Mouse (Mus musculus) lung, embryonic 15.5 days (tissue): ENCODE results near the gene Plxnb3. TPM values are rescaled to one million over a fixed set of nuclear protein-coding genes. Genes with fewer than 3 reads are reported as not detected.

Experiments used
- ATAC-seq: fragments of 200-750 bp; cut with Nextera tagmentation; 2 replicates; pipeline ENCODE4 v1.8.0; 2017; ENCODE audit warnings: moderate number of reproducible peaks, borderline replicate concordance; ENCODE audit not compliant: low FRiP score, low TSS enrichment; ENCODE audit errors: extremely low read depth
- H3K27ac ChIP-seq: fragments of 300-500 bp; sonication (generic); 2 replicates; pipeline ENCODE4 v1.5.1; 2015; ENCODE audit warnings: moderate library complexity, mild to moderate bottlenecking, inconsistent platforms
- H3K27me3 ChIP-seq: fragments of 300-500 bp; sonication (generic); 2 replicates; pipeline ENCODE4 v1.6.1; 2015; ENCODE audit warnings: inconsistent platforms
- H3K36me3 ChIP-seq: fragments of 300-500 bp; sonication (generic); 2 replicates; pipeline ENCODE4 v1.6.1; 2015; ENCODE audit warnings: inconsistent platforms
- H3K4me1 ChIP-seq: fragments of 300-500 bp; sonication (generic); 2 replicates; pipeline ENCODE4 v1.6.1; 2015; ENCODE audit warnings: inconsistent platforms
- H3K4me2 ChIP-seq: fragments of 300-500 bp; sonication (generic); 2 replicates; pipeline ENCODE4 v1.6.1; 2015; ENCODE audit warnings: inconsistent platforms, mild to moderate bottlenecking, moderate library complexity
- H3K4me3 ChIP-seq: fragments of 300-500 bp; sonication (generic); 2 replicates; pipeline ENCODE4 v1.5.1; 2015; ENCODE audit warnings: mild to moderate bottlenecking, inconsistent platforms
- H3K9ac ChIP-seq: fragments of 300-500 bp; sonication (generic); 2 replicates; pipeline ENCODE4 v1.6.1; 2015; ENCODE audit warnings: inconsistent platforms
- H3K9me3 ChIP-seq: fragments of 300-500 bp; sonication (generic); 2 replicates; pipeline ENCODE4 v1.6.1; 2016; ENCODE audit warnings: inconsistent platforms
- WGBS: fragments of 180-500 bp; shearing (Covaris S2); methylation state at CpG from one replicate; pipeline ENCODE4 v1.1.7; 2015; 5-methylcytosine and 5-hydroxymethylcytosine counted together
- polyA plus RNA-seq: library from polyadenylated mRNA; unstranded; fragments of >200 nt; fragmentation: Nextera tagmentation; extraction: Ambion mirVana; gene quantifications from 2 replicates; pipeline ENCODE4 v1.2.1, GENCODE M21; 2015

Plxnb3 gene
- polyA plus RNA-seq, 1 experiment from 2014 or later, result 0.30 TPM

DNA sequence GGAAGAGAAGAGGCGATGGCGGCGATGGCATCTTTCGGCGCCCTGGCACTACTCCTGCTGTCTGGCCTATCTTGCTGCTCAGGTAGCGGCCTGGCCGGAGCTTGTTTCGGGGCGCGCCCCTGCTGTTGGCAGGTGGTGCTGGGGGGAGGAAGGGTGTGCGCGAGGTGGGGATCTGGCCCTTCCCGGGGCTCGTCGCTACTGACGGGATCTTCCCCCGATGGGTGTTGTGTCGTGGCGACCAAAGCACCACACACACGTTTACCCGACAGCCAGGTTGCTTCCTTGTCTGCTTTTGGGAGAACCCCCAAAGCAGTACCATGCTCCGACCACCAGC lies 30.3 kb downstream of the Plxnb3 start:
- Histone ChIP-seq H3K4me1 (peaks cover 15% of the 10 kb centered on the region), H3K4me3 (peak overlapping the region; percentile 66), H3K27me3 (no peaks in the 10 kb centered on the region), H3K4me2 (peak overlapping the region; percentile 59), H3K36me3 (no peaks in the 10 kb centered on the region), H3K27ac (peak overlapping the region; percentile 92), H3K9ac (peak overlapping the region; percentile 72), H3K9me3 (no peaks in the 10 kb centered on the region)
- WGBS, result 23% methylated on average over 22 of the region's 22 CpGs
- peak; percentile 55; the same call in 1 of the 2 replicates for ATAC-seq

DNA sequence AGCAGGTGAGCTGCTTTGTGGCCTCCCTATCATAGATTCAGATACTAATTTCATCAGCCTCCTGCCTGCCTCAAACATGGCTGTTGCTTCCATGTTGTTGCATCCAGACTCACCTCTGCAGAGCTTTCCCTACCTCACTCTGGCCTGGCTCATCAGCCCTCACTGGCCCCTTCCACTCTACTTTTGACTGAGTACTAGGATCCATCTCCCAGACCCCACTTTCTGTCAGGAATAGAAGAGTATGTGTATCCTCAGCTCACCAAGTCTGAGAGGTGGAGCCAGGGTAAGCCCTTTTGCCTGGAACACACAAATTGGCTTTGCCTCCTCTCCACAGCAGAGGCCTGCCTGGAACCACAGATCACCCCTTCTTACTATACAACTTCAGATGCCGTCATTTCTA lies 31.6 kb downstream of the Plxnb3 start:
- Histone ChIP-seq H3K9me3 (no peaks in the 10 kb centered on the region), H3K4me1 (peaks cover 15% of the 10 kb centered on the region), H3K27ac (no peak overlapping the region), H3K4me3 (peak overlapping the region; percentile 66), H3K36me3 (no peaks in the 10 kb centered on the region), H3K4me2 (peak overlapping the region; percentile 59), H3K27me3 (no peaks in the 10 kb centered on the region), H3K9ac (no peak overlapping the region; the same call in 1 of the 2 replicates)
- WGBS, result 78% methylated on average over 1 of the region's 1 CpGs
- ATAC-seq, result no peak

DNA sequence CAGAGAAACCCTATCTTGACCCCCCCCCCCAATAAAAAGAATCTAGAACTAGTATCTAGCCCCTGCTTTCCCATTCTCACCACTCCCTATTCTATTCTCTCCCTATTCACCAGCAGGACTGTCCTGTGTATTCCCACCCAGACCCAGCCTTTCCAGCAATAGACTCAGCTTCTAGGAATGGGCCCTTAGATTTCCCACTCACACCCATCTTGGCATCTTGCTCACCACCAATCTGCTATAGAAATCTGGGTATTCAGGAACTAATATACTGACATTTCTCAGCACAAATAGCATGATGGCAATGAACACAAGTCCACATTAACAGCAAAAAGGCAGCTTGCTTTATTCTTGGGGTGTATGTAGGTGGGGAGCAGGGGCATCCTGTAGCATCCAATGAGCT lies 36.1 kb downstream of the Plxnb3 start:
- H3K4me2 ChIP-seq, result no peak overlapping the region
- no peak overlapping the region for H3K27ac ChIP-seq
- no peak overlapping the region for H3K4me3 ChIP-seq
- no peaks in the 10 kb centered on the region for H3K36me3 ChIP-seq
- H3K4me1 ChIP-seq, result peaks cover 6% of the 10 kb centered on the region; the same call in 1 of the 2 replicates
- no peaks in the 10 kb centered on the region for H3K9me3 ChIP-seq
- no peaks in the 10 kb centered on the region for H3K27me3 ChIP-seq
- H3K9ac ChIP-seq, result no peak overlapping the region
- ATAC-seq, result no peak

DNA sequence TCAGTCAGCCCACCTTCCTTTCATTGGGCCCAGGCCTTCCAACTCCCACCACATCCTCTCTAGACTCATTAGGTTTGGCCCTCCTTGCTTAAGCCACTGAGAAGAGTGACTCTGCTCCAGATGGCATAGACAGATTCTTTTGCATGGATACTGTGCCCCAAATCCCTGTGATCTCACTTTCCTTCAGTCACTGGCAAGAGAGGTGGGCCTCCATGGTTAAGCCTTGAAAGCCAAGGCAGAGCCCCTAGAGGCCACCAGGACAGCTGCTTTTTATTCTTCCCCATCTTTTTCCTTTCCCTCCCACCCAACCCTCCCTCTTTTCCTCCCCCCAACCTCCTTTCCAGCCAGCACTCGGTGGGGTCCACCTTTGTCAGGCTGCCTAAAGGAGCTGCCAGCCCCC lies 36.6 kb downstream of the Plxnb3 start:
- Histone ChIP-seq H3K27me3 (no peaks in the 10 kb centered on the region), H3K4me1 (peaks cover 1% of the 10 kb centered on the region; the same call in 1 of the 2 replicates), H3K27ac (no peak overlapping the region), H3K4me2 (no peak overlapping the region), H3K9me3 (no peaks in the 10 kb centered on the region), H3K4me3 (no peak overlapping the region), H3K36me3 (no peaks in the 10 kb centered on the region), H3K9ac (no peak overlapping the region)
- no CpG with 5 or more reads among the region's 1 CpGs for WGBS
- no peak for ATAC-seq

DNA sequence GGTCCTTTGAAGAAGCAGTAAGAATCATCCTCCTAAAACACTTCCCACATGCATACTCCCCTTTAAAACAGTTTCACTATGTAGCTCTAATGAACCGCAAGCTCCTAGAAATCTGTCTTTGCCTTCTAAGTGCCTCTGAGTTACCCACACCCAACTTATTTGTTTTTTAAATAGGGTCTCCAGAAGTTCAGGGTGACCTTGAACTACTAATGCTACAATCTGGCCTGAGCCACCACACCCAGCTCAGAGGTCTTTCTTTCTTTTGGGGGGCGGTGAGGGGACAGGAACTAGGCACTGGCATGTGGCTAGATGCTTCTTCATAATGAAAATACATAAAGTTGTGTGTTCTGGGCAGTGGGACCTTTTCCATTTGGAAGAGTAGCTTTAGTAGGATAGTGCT lies 40.6 kb downstream of the Plxnb3 start:
- H3K4me2 ChIP-seq, result no peak overlapping the region
- H3K9me3 ChIP-seq, result no peaks in the 10 kb centered on the region
- no peak overlapping the region for H3K27ac ChIP-seq
- no peaks in the 10 kb centered on the region for H3K36me3 ChIP-seq
- no peak overlapping the region for H3K9ac ChIP-seq
- no peaks in the 10 kb centered on the region for H3K4me1 ChIP-seq
- ATAC-seq, result no peak
- WGBS, result 74% methylated on average over 2 of the region's 2 CpGs
- H3K27me3 ChIP-seq, result no peaks in the 10 kb centered on the region
- H3K4me3 ChIP-seq, result no peak overlapping the region

DNA sequence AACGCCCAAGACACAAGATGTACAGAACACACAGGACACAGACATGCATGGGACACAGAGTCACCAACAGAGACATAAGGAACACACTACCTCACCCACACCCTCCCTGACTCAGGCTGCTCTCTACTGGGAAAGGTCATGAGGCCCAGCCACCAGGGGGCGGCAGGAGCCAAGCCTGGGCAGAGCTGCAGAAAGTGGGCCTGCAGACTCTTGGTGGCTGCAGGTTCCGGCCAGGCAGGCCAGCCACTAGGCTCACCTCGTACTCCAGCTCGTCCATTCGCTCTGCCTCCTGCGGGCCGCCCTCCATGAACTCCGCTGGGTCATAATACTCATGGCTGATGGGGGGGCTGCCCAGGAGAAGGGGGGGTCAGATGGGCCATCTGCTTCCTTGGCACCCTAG lies 41.6 kb downstream of the Plxnb3 start:
- H3K4me1 ChIP-seq, result no peaks in the 10 kb centered on the region
- no peak overlapping the region for H3K4me2 ChIP-seq
- WGBS, result 38% methylated on average over 9 of the region's 9 CpGs
- H3K9ac ChIP-seq, result no peak overlapping the region
- ATAC-seq, result peak; percentile 66; the same call in 1 of the 2 replicates
- no peaks in the 10 kb centered on the region for H3K9me3 ChIP-seq
- H3K27ac ChIP-seq, result no peak overlapping the region
- no peak overlapping the region for H3K4me3 ChIP-seq
- H3K36me3 ChIP-seq, result no peaks in the 10 kb centered on the region
- H3K27me3 ChIP-seq, result no peaks in the 10 kb centered on the region

DNA sequence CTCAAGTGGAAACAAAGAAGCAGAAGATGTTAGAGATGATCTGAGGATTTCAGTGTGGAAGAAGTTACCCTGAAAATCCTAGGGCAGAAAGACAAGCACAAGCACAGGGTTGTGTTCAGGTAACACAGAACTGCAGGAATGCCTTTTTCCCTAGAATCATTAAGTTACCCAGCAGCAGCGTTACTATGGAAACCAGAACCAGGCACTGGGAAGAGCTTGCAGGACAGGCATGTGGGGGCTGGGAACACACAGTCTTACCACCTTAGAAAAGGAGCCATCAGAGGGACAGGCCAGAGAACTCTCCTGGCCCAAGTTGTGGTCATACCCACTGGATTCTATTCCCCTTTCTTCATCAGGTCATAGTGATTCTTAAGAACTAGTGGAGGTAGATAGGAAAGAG lies 48.9 kb downstream of the Plxnb3 start:
- Histone ChIP-seq H3K9ac (no peak overlapping the region), H3K4me1 (no peaks in the 10 kb centered on the region), H3K4me2 (no peak overlapping the region), H3K36me3 (no peaks in the 10 kb centered on the region), H3K9me3 (no peaks in the 10 kb centered on the region), H3K27me3 (no peaks in the 10 kb centered on the region), H3K27ac (no peak overlapping the region), H3K4me3 (no peak overlapping the region)
- no peak for ATAC-seq
- 43% methylated on average over 1 of the region's 1 CpGs for WGBS

DNA sequence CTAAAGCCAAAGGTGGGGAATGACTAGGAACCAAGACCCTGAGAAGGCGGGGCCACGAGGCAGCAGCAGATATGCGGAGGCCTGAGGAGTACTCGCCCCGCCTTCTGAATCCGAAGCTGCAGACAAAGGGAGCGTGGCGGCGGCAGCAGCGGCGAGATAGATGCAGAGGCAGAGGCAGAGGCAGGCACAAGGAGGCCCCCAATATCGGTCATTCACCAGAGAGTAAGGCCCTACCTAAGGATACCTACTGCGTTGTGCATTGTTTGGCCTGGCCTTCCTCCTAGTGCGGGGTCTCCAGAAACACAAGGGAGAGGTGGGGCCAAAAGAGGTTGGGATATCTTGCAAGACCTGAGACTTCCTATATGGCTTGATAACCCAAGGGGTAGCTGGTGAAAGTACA lies 58.2 kb downstream of the Plxnb3 start:
- peak overlapping the region; percentile 53 for H3K4me2 ChIP-seq
- ATAC-seq, result no peak; the same call in 1 of the 2 replicates
- WGBS, result 19% methylated on average over 14 of the region's 14 CpGs
- no peaks in the 10 kb centered on the region for H3K9me3 ChIP-seq
- H3K9ac ChIP-seq, result peak overlapping the region; percentile 32; the same call in 1 of the 2 replicates
- peak overlapping the region; percentile 30 for H3K4me3 ChIP-seq
- no peaks in the 10 kb centered on the region for H3K4me1 ChIP-seq
- H3K36me3 ChIP-seq, result no peaks in the 10 kb centered on the region
- H3K27me3 ChIP-seq, result no peaks in the 10 kb centered on the region
- no peak overlapping the region for H3K27ac ChIP-seq

DNA sequence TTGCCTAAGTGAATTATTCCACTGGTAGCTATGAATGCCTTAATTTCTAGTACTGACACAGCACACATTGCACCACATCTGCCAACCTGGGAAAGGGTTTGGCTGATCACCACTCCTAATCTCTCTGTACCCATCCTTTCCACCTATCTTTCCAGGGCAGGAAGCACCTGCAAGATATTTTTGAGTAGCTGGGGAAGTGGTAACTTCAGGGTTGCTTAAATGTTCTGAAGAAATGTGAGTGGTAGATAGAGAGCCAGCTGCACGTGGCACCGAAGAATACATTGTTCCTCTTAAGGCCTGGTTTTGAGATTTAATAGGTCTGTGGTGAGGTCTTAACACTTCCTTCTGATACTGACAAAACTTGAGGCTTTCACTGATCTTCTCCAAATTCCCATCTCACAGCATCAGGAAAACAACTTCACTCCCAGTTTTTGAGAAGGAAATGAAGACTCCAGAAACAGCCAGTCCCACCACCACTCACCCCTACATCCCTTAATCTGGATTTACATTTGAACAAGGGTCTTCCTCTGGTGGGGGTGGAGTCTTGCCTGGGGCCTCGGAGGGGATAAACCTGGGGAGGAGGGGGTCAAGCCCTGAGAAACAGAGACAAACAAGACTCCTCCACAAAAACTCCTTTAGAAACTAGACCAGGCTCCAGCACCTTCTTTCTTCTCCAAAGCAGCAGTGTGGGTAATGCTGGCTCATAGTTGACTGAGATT lies 59.9 kb downstream of the Plxnb3 start:
- no peak overlapping the region for H3K4me2 ChIP-seq
- no peak for ATAC-seq
- H3K4me3 ChIP-seq, result no peak overlapping the region
- 54% methylated on average over 3 of the region's 3 CpGs for WGBS
- 0 out of 2 replicates have a peak, but pooled peaks cover 1% of the 10 kb centered on the region for H3K27me3 ChIP-seq
- no peaks in the 10 kb centered on the region for H3K4me1 ChIP-seq
- H3K27ac ChIP-seq, result no peak overlapping the region
- no peak overlapping the region for H3K9ac ChIP-seq
- H3K9me3 ChIP-seq, result no peaks in the 10 kb centered on the region
- no peaks in the 10 kb centered on the region for H3K36me3 ChIP-seq

Other genes starting within 250 kb of the Plxnb3 start
- 11.1 and 13.0 TPM in 2 replicates for gene Dusp9, start 117.7 kb upstream of the Plxnb3 start, polyA plus RNA-seq
- gene Pnck, start 97.0 kb upstream of the Plxnb3 start, polyA plus RNA-seq, result 15.7 and 16.1 TPM in 2 replicates
- gene Slc6a8, start 83.9 kb upstream of the Plxnb3 start, polyA plus RNA-seq, result 6.2 and 6.6 TPM in 2 replicates
- gene Bcap31, start 40.9 kb upstream of the Plxnb3 start, polyA plus RNA-seq, result 287 and 292 TPM in 2 replicates
- 23.3 and 25.1 TPM in 2 replicates for gene Abcd1, start 40.5 kb upstream of the Plxnb3 start, polyA plus RNA-seq
- 3.7 and 5.4 TPM in 2 replicates for gene Srpk3, start 17.3 kb downstream of the Plxnb3 start, polyA plus RNA-seq
- gene Idh3g, start 29.8 kb downstream of the Plxnb3 start, polyA plus RNA-seq, result 225 and 230 TPM in 2 replicates
- 178 and 183 TPM in 2 replicates for gene Ssr4, start 29.9 kb downstream of the Plxnb3 start, polyA plus RNA-seq
- gene Pdzd4, start 67.9 kb downstream of the Plxnb3 start, polyA plus RNA-seq, result 0.47 and 0.67 TPM in 2 replicates
- gene Avpr2, start 135.0 kb downstream of the Plxnb3 start, polyA plus RNA-seq, result 0.13 and 0.14 TPM in 2 replicates
- gene L1cam, start 139.0 kb downstream of the Plxnb3 start, polyA plus RNA-seq, result 2.7 and 2.9 TPM in 2 replicates
- gene Arhgap4, start 164.8 kb downstream of the Plxnb3 start, polyA plus RNA-seq, result 2.0 and 4.3 TPM in 2 replicates
- gene Naa10, start 164.9 kb downstream of the Plxnb3 start, polyA plus RNA-seq, result 138 and 143 TPM in 2 replicates
- gene Renbp, start 173.8 kb downstream of the Plxnb3 start, polyA plus RNA-seq, result 34.1 and 35.1 TPM in 2 replicates
- 52.9 and 56.8 TPM in 2 replicates for gene Hcfc1, start 209.3 kb downstream of the Plxnb3 start, polyA plus RNA-seq